Mouse (Mus musculus): Measurements from ENCODE around the gene Manba. TPM values are rescaled to one million over a fixed set of nuclear protein-coding genes. Genes with fewer than 3 reads are reported as not detected.
A peak's percentile ranks its signal among the peaks of the same experiment; 100 is the strongest.
"Not testable (repeated sequence)": the region's sequence is repeated elsewhere in the genome, so short reads cannot be mapped to it uniquely, and the experiment has no call there.

Gene Manba
- polyA plus RNA-seq, 1 experiment from 2014 or later: 23.2 TPM

DNA sequence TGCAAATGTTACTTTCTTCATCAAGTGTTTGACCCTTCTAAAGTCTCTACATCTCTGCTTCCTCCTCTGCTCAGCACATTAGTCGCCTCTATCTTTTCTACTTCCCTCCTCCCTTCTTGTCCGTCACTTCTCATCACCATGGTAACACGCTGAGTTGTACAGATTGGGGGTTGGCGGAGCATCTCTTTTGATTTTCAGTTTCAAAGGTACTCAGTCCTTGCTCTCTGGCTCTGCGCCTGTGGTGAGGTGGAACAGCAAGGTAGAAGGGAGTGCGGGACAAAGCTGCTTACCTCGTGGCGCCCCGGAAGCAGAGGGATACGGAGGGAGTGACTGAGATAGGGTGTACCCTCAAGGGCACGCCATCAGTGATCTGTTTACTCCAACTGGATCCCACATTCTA lies 27.9 kb downstream of the Manba start:
- Histone ChIP-seq H3K4me2 (replicated peaks; ENCODE audit: low read depth, low read length) (no peak overlapping the region), H3K27ac (ENCODE audit: low read depth, low read length) (no peak overlapping the region), H3K9me3 (ENCODE audit: control insufficient read depth, low read length) (no peaks in the 10 kb centered on the region), H3K4me1 (ENCODE audit: control insufficient read depth, insufficient read depth, low read length) (no peaks in the 10 kb centered on the region), H3K36me3 (ENCODE audit: control insufficient read depth, insufficient read depth, low read length) (no peaks in the 10 kb centered on the region), H3K4me3 (ENCODE audit: low read length) (no peak overlapping the region), H3K27me3 (ENCODE audit: control insufficient read depth, insufficient read depth, low read length) (no peaks in the 10 kb centered on the region), H3K9ac (ENCODE audit: low read depth, low read length) (no peak overlapping the region)
- no peak for ATAC-seq (ENCODE audit: low FRiP score, low TSS enrichment)
- WGBS: 58% methylated on average over 11 of the region's 11 CpGs

DNA sequence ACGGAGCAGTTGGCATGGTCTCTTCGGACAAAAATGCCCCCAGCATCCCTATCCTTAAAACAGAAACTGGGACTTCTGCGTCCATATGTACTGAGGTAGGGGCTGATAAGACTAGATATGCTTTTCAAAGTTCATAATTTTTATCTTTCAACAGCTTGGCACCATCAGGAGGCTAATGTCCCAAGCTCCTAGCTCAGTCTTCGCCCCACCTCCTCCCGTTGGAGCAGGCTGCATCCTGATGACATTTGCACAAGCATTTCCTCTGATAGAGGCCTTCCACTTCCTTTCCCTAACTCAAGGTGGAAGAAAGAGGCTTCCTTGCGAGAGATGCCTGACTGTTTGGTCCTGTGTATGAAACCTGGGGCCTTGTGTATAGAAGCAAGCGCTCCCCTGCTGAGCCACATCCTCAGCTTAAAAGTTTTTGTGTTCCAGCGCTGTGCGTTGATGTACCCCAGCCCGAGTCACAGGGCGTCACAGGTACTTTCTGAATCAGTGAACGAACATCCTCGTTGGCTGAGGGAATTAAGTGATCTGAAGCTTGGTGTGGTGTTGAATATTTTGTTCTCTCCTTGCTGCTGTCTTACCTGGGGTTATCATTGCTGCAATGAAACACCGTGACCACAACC lies 28.5 kb downstream of the Manba start:
- no peaks in the 10 kb centered on the region for H3K9me3 ChIP-seq (ENCODE audit: control insufficient read depth, low read length)
- ATAC-seq (ENCODE audit: low FRiP score, low TSS enrichment): no peak
- no peak overlapping the region for H3K27ac ChIP-seq (ENCODE audit: low read depth, low read length)
- no peaks in the 10 kb centered on the region for H3K4me1 ChIP-seq (ENCODE audit: control insufficient read depth, insufficient read depth, low read length)
- no peaks in the 10 kb centered on the region for H3K36me3 ChIP-seq (ENCODE audit: control insufficient read depth, insufficient read depth, low read length)
- H3K4me3 ChIP-seq (ENCODE audit: low read length): no peak overlapping the region
- no peak overlapping the region for H3K4me2 ChIP-seq (replicated peaks; ENCODE audit: low read depth, low read length)
- no peaks in the 10 kb centered on the region for H3K27me3 ChIP-seq (ENCODE audit: control insufficient read depth, insufficient read depth, low read length)
- H3K9ac ChIP-seq (ENCODE audit: low read depth, low read length): no peak overlapping the region
- 81% methylated on average over 14 of the region's 14 CpGs for WGBS

DNA sequence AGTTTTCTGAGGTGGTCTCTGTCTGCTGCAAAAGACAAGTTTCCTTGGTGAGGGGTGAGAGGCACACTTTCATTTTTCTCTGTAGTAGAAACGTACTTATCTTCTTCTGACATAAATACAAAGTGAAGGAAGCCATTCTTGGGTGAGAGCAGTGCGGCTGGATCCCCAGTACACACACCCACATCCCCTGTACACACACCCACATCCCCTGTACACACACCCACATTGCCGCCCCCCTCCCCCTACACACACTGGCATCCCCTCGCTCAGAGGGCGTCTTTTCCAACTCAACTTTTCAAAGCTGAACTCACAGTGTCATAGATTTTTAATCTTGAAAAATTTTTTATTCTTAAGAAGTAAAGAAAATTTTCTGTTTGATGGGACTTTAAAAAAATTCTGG lies 29.8 kb downstream of the Manba start:
- no peaks in the 10 kb centered on the region for H3K9me3 ChIP-seq (ENCODE audit: control insufficient read depth, low read length)
- 79% methylated on average over 5 of the region's 5 CpGs for WGBS
- H3K27me3 ChIP-seq (ENCODE audit: control insufficient read depth, insufficient read depth, low read length): no peaks in the 10 kb centered on the region
- no peak overlapping the region for H3K9ac ChIP-seq (ENCODE audit: low read depth, low read length)
- H3K4me1 ChIP-seq (ENCODE audit: control insufficient read depth, insufficient read depth, low read length): no peaks in the 10 kb centered on the region
- H3K4me3 ChIP-seq (ENCODE audit: low read length): no peak overlapping the region
- H3K4me2 ChIP-seq (replicated peaks; ENCODE audit: low read depth, low read length): no peak overlapping the region
- no peaks in the 10 kb centered on the region for H3K36me3 ChIP-seq (ENCODE audit: control insufficient read depth, insufficient read depth, low read length)
- ATAC-seq (ENCODE audit: low FRiP score, low TSS enrichment): no peak
- H3K27ac ChIP-seq (ENCODE audit: low read depth, low read length): no peak overlapping the region

DNA sequence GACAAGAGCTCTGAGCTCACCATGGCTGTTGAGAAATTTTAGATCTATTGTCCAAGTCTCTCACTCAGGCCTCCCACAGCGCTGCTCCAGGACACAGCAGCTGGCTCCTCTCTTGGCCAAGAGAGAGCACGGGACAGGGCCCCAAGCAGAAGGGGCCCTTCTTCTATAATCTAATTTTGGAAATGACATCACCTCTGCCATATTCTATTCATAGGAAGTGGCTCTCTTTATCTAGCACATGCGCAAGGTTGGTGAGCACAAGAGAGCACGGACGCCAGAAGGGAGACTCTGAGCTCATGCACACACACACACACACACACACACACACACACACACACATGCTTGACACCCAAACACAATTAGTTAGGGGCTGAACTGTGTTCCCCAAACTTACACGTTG lies 31.5 kb downstream of the Manba start:
- no peaks in the 10 kb centered on the region for H3K27me3 ChIP-seq (ENCODE audit: control insufficient read depth, insufficient read depth, low read length)
- H3K9me3 ChIP-seq (ENCODE audit: control insufficient read depth, low read length): no peaks in the 10 kb centered on the region
- H3K27ac ChIP-seq (ENCODE audit: low read depth, low read length): no peak overlapping the region
- no peak overlapping the region for H3K4me3 ChIP-seq (ENCODE audit: low read length)
- H3K4me1 ChIP-seq (ENCODE audit: control insufficient read depth, insufficient read depth, low read length): no peaks in the 10 kb centered on the region
- no peak overlapping the region for H3K9ac ChIP-seq (ENCODE audit: low read depth, low read length)
- peak; percentile 72; the same call in 1 of the 2 replicates for ATAC-seq (ENCODE audit: low FRiP score, low TSS enrichment)
- WGBS: 68% methylated on average over 6 of the region's 6 CpGs
- H3K4me2 ChIP-seq (replicated peaks; ENCODE audit: low read depth, low read length): no peak overlapping the region
- no peaks in the 10 kb centered on the region for H3K36me3 ChIP-seq (ENCODE audit: control insufficient read depth, insufficient read depth, low read length)

DNA sequence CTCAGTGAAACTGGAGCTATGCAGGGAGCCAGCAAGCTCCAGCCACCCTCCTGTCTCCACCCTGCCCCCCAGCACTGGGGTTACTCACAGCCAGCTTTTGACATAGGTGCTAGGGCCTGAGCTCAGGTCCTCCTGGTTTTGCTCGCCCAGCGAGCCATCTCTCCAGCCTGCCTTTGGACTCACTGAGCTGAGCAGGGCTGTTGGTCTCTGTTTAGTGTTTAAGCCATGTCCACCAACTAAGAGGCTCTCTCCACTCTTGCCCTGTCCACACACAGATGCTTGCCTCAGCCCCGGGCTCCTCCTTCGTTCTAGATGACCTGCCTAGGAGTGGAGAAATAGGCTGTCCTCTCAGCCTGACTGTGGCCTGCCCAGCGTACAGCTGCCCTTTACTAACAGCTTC lies 33.5 kb downstream of the Manba start:
- 0 out of 2 replicates have a peak, but pooled peaks cover 5% of the 10 kb centered on the region for H3K4me1 ChIP-seq (ENCODE audit: control insufficient read depth, insufficient read depth, low read length)
- H3K27me3 ChIP-seq (ENCODE audit: control insufficient read depth, insufficient read depth, low read length): no peaks in the 10 kb centered on the region
- ATAC-seq (ENCODE audit: low FRiP score, low TSS enrichment): no peak
- H3K9me3 ChIP-seq (ENCODE audit: control insufficient read depth, low read length): no peaks in the 10 kb centered on the region
- no peak overlapping the region for H3K4me3 ChIP-seq (ENCODE audit: low read length)
- 78% methylated on average over 5 of the region's 5 CpGs for WGBS
- H3K27ac ChIP-seq (ENCODE audit: low read depth, low read length): no peak overlapping the region
- no peak overlapping the region for H3K4me2 ChIP-seq (replicated peaks; ENCODE audit: low read depth, low read length)
- H3K36me3 ChIP-seq (ENCODE audit: control insufficient read depth, insufficient read depth, low read length): no peaks in the 10 kb centered on the region
- H3K9ac ChIP-seq (ENCODE audit: low read depth, low read length): no peak overlapping the region

DNA sequence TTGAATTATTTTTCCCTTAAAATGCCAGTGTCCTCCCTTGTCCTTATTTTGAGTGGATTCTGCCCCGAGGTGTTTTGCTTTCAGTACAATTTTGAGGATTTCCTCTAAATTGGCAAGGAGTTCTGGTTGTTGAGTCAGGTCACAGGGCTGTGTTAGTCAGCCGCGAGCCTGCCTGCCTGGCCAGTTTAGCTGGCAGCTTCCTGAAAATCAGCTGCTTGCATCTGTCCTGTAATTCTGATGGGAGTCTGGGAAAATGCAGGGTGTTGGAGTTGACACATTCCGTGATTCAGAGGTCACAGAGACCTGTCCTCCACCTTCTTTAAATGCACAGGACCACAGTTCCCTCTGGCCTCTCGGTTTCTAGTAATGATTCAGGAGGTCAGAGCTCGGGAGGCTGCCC lies 34.2 kb downstream of the Manba start:
- 55% methylated on average over 6 of the region's 6 CpGs for WGBS
- H3K4me2 ChIP-seq (replicated peaks; ENCODE audit: low read depth, low read length): no peak overlapping the region
- H3K27me3 ChIP-seq (ENCODE audit: control insufficient read depth, insufficient read depth, low read length): no peaks in the 10 kb centered on the region
- no peaks in the 10 kb centered on the region for H3K9me3 ChIP-seq (ENCODE audit: control insufficient read depth, low read length)
- peaks cover 8% of the 10 kb centered on the region; the same call in 1 of the 2 replicates for H3K4me1 ChIP-seq (ENCODE audit: control insufficient read depth, insufficient read depth, low read length)
- H3K4me3 ChIP-seq (ENCODE audit: low read length): no peak overlapping the region
- ATAC-seq (ENCODE audit: low FRiP score, low TSS enrichment): no peak
- no peak overlapping the region for H3K9ac ChIP-seq (ENCODE audit: low read depth, low read length)
- H3K27ac ChIP-seq (ENCODE audit: low read depth, low read length): no peak overlapping the region
- no peaks in the 10 kb centered on the region for H3K36me3 ChIP-seq (ENCODE audit: control insufficient read depth, insufficient read depth, low read length)

DNA sequence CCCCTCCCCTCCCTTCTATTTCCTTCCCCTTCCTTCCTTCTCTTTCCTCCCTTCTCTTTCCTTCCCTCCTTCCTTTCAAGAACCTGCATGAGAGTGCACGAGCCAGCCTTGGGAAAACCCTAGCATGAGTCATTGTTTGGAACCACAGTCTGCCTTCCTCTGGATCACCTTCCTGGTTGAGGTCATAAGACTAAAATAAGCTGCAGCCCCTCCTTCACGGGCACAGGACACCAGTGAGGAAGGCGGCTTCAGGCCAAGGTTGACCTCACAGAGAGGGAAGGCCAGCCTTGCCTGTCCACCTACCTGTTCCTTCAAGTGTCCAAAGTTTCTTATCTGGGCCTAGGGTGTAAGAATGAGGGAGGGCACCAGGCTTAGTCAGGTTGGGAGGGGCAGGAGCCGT lies 36.6 kb downstream of the Manba start:
- H3K9ac ChIP-seq (ENCODE audit: low read depth, low read length): no peak overlapping the region
- H3K4me3 ChIP-seq (ENCODE audit: low read length): no peak overlapping the region
- ATAC-seq (ENCODE audit: low FRiP score, low TSS enrichment): peak; percentile 24; the same call in 1 of the 2 replicates
- H3K9me3 ChIP-seq (ENCODE audit: control insufficient read depth, low read length): no peaks in the 10 kb centered on the region
- H3K27me3 ChIP-seq (ENCODE audit: control insufficient read depth, insufficient read depth, low read length): no peaks in the 10 kb centered on the region
- H3K4me1 ChIP-seq (ENCODE audit: control insufficient read depth, insufficient read depth, low read length): peaks cover 8% of the 10 kb centered on the region; the same call in 1 of the 2 replicates
- H3K36me3 ChIP-seq (ENCODE audit: control insufficient read depth, insufficient read depth, low read length): no peaks in the 10 kb centered on the region
- no peak overlapping the region for H3K27ac ChIP-seq (ENCODE audit: low read depth, low read length)
- no peak overlapping the region for H3K4me2 ChIP-seq (replicated peaks; ENCODE audit: low read depth, low read length)
- WGBS: 31% methylated on average over 4 of the region's 4 CpGs

DNA sequence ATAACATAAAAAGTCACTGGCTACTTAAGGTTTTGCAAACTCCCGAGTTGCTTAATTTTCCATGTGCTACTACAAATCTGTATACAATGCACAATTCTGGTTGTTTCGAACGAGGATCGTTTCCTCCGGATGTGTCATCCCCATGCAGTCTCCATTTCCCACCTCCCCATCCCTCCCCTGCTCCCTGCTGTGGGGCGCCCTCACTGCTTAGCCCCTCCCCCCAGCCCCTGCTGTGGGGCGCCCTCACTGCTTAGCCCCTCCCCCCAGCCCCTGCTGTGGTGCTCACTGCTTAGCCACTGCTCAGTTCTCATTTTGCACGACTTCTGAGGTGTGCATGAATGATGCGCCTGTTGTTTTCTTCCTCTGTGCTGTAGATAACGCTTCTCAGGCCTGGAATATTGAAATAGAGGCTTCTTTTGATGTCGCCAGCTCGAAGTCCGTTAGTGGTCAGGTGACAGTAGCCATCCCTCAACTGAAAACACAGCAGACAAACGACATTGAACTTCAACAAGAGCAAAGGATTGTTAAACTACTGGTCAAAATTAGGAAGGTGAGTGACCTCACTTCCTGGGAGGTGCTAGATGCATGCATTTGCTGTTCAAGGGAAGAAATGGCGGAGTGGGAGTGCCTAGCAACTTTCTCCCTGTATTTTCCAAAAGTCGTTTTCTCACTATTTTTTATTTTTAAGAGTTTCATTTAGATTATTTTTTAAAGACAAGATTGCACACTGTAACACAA lies 37.4 kb downstream of the Manba start:
- ATAC-seq (ENCODE audit: low FRiP score, low TSS enrichment): peak; percentile 47; the same call in 1 of the 2 replicates
- no peaks in the 10 kb centered on the region for H3K36me3 ChIP-seq (ENCODE audit: control insufficient read depth, insufficient read depth, low read length)
- 46% methylated on average over 16 of the region's 16 CpGs for WGBS
- no peaks in the 10 kb centered on the region for H3K9me3 ChIP-seq (ENCODE audit: control insufficient read depth, low read length)
- H3K4me1 ChIP-seq (ENCODE audit: control insufficient read depth, insufficient read depth, low read length): peaks cover 8% of the 10 kb centered on the region; the same call in 1 of the 2 replicates
- peak overlapping the region; percentile 21 for H3K4me2 ChIP-seq (replicated peaks; ENCODE audit: low read depth, low read length)
- no peak overlapping the region for H3K4me3 ChIP-seq (ENCODE audit: low read length)
- no peak overlapping the region for H3K9ac ChIP-seq (ENCODE audit: low read depth, low read length)
- H3K27ac ChIP-seq (ENCODE audit: low read depth, low read length): peak overlapping the region; percentile 32; the same call in 1 of the 2 replicates
- no peaks in the 10 kb centered on the region for H3K27me3 ChIP-seq (ENCODE audit: control insufficient read depth, insufficient read depth, low read length)

DNA sequence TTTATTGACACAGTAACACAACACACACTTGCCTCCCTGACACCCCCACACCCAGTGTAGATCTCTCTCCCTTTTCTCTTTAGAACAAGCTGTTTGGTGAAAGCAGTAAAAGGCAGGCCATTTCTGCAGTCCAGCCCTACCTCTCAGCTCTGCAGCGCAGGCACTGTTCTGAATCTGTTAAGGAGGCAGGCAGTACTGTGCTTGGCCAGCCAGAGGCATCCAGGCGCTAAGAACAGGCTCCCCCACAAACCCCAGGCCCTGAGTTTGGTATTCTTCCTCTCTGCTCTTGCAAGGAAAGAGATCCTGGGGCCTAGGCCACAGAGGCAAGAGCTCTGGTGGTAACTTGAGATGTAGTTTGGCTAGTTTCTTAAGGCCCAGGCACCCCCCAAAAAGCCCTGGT lies 39.5 kb downstream of the Manba start:
- not testable (repeated sequence) for H3K9me3 ChIP-seq (ENCODE audit: control insufficient read depth, low read length); H3K36me3 ChIP-seq (ENCODE audit: control insufficient read depth, insufficient read depth, low read length); H3K27ac ChIP-seq (ENCODE audit: low read depth, low read length); H3K4me2 ChIP-seq (replicated peaks; ENCODE audit: low read depth, low read length); H3K27me3 ChIP-seq (ENCODE audit: control insufficient read depth, insufficient read depth, low read length); H3K4me1 ChIP-seq (ENCODE audit: control insufficient read depth, insufficient read depth, low read length); H3K9ac ChIP-seq (ENCODE audit: low read depth, low read length); H3K4me3 ChIP-seq (ENCODE audit: low read length)
- peak; percentile 86 for ATAC-seq (ENCODE audit: low FRiP score, low TSS enrichment)
- WGBS: 10% methylated on average over 1 of the region's 2 CpGs
